Mouse (Mus musculus): Measurements from ENCODE around the gene Ccl25. TPM values are rescaled to one million over a fixed set of nuclear protein-coding genes. Genes with fewer than 3 reads are reported as not detected.
"Not testable (repeated sequence)": the region's sequence is repeated elsewhere in the genome, so short reads cannot be mapped to it uniquely, and the experiment has no call there.

Gene Ccl25
- total RNA-seq, 1 experiment from 2014 or later = 16.1 TPM

DNA sequence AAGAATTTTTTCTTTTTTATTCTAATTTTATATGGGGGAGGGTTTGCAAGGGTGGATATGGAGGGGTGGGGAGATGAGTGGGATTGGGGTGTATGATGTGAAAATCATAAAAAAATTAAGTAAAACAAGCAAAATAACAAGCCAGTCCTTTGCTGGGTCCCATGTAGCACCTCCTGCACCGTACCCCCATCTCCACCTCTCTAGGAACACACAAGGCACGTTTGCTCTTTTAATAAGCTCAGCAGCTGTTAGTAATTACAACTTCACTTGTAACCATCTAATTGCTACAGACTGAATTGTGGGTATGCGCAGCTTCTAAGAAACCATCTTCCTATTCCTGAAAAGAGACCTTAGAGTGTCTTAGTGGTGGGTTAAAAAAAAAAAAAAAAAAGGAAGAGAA is 15.2 kb downstream of the Ccl25 start:
- DNase-seq = no peak

DNA sequence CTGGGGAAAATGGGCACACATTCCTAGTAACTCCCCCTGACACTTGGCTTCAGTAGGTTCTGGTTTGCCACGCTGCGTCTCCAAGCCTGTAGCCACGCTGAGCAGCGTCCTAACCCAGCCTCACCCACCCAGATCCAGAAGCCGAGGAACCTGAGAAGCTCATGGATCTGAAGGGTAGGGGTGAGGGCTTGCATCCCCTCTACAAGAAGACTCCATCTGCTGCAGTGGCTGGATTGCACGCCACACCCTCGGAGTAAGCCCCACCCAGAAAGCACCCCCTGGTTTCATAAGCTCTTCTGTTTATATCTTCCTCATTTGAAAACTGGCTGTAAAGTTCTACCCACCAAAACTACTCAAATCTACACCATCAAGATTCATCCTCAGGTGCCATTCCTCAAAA is 22.7 kb downstream of the Ccl25 start:
- DNase-seq = no peak

DNA sequence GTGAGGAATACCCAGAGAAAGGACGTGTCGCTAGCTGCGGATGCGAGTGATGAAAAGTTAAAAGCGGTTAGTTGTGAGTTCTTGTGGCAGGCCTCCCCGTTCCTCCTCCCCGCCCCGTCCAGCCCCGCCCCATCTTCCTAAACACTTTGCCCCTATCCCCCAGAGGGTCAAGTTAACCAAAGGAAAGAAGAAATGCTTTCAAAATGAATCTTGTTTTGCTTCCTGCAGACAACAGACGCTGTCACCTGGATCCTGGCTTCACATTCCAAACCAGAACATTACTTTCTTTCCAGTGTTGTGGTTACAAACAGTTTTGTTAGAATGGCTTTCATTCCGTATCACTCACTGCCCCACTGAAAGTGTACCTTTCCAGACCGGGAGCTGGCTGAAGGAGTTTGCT is 23.3 kb downstream of the Ccl25 start:
- DNase-seq = no peak

DNA sequence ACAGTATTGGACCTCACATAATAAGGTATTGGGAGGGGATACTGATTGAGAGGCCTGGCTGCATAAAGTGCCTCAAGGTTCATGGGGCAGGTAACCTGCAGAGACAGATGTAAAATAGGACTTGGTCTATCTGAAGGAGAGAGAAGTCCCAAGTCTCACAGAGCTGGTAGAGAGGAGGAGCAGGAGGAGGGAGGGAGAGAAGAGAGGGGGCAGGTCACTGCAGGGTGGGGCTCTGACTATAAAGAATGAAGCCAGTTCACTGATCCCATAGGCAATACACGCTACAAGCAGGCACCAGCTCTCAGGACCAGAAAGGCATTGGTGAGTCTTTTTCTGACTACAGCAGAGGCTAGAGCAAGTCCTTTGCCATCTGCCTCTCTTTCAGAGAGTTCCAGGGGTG is 24.3 kb downstream of the Ccl25 start:
- DNase-seq = no peak

DNA sequence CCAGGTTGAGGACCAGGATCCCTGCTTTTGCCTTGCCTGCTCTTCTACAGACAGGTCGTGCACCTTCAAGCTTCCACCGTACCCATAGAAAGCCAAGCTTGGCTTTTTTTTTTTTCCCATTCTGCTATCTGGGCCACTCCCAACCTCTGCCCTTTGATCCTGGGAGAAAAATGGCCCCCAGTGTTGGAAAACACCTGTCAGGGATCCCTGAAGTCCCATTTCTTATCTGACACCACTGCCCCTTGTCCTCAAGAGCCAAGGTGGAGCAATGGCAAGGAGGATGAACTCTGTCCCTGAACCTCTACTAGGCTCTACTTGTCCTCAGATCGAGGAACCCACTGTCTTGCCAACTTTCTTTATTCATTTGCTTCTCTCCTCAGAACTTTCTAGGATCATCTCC is 25.6 kb downstream of the Ccl25 start:
- DNase-seq = no peak

DNA sequence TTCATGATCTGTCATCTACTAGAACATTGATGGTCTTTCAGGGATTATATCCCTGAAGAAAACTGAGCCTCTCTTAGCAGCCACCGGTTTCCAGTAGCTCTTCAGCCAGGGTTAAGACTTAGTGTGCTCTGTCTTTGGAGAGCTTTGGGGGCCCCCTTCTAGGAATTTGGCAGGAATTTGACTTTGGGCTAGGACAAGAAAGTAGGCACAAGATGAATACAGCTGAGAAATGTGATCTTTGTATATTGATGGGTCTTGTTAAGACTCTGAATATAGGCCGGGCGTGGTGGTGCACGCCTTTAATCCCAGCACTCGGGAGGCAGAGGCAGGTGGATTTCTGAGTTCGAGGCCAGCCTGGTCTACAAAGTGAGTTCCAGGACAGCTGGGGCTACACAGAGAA is 27.6 kb downstream of the Ccl25 start:
- not testable (repeated sequence) for DNase-seq

DNA sequence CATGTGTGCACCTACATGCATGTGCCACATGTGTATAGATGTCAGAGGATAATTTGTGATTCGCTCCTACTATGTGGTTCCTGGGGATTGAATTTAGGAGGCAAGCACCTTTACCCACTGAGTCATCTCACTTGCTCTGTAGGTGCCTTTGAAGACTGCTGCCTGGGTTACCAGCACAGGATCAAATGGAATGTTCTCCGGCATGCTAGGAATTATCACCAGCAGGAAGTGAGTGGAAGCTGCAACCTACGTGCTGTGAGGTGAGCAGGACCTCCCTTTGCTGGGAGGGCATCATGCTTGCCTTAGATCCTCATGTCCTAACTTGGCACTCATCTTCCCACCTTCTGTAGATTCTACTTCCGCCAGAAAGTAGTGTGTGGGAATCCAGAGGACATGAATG is 28.7 kb downstream of the Ccl25 start:
- DNase-seq = no peak

DNA sequence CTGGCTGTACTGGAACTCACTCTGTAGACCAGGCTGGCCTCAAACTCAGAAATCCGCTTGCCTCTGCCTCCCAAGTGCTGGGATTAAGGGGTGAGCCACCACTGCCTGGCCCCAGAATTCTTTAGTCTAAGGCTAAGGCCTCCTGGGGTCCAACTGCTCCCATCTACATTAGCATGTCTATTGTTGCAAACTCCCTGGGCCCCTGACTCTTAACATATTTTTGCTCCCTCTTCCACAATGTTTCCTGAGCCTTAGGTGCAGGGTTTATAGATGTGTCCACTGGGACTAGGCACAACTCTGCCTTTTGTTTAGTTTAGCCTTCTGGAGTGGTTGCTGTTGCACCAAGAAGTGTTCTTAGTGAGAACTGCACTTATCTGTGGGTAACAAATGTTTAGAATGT is 29.5 kb downstream of the Ccl25 start:
- DNase-seq = no peak

DNA sequence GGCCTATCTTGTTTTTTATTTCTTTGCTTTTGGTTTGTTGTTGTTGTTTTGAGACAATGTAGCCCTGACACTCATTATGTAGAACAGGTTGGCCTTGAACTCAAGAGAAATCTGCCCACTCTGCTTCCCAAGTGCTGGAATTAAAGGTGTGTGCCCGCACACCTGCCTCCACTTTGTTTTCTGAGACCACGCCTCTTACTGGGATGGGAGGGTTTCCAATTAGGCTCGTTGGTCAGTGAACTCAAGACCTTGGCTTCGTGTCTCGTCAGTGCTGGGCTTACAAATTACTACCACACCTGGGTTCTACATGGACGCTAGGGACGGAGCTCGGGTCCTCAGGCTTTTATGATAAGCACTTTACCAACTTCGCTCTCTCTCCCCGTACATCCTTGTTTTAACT is 30.4 kb downstream of the Ccl25 start:
- no peak for DNase-seq

DNA sequence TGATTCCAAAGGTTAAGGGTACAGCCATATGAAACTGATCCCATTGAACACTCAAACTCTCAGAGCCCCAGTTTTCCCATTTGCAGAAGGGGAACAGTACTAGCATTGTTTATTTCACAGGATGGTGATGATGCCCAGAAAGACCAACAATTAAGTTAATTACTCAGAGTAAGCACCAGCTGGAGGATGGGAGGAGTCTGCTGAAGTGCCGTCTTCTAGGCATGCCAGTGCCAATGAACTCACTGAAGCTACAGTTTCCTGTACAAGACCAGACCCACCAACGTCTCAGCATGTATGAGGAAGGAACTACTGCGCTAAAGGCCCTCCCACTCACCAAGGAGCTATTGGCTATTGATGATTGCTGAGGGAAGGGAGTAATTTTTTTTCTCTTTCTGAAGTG is 34.4 kb downstream of the Ccl25 start:
- DNase-seq = no peak

DNA sequence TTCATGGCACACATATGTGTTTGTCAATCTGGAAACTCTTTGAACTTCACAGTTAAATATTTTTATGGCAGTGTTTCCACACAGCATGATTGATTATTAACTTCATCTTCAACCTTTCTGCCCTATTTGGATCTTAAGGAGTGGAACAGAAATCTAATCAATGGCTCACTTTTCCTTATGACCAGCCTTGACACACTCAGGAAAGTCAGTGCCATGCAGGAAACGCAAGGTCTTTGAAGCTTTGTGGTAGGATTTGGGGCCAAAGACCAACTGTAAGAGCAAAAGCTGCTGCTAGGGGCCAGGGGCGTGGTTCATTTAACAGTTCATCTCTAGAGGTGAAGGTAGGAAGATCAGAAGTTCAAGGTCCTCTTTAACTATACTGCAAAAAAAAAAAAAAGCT is 35.9 kb downstream of the Ccl25 start:
- no peak for DNase-seq

DNA sequence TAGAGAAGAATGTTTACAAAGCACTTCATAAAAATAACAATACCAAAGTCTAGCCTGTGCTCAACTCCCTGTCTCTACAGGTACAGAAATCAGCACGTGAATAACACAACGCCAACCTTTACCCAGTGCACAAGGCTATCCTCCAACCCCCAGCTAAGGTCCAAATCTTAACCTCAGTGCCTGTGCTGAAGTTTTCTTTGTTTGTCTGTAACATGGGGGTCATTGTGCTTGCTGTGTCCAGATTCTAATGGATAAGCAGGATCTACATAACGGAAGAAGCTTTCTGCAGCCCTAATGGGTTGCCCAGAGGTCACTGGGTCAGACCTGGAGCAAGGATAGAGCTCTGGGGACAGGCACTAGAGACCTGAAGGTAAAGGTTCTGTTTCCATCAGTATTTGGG is 41.2 kb downstream of the Ccl25 start:
- no peak for DNase-seq

DNA sequence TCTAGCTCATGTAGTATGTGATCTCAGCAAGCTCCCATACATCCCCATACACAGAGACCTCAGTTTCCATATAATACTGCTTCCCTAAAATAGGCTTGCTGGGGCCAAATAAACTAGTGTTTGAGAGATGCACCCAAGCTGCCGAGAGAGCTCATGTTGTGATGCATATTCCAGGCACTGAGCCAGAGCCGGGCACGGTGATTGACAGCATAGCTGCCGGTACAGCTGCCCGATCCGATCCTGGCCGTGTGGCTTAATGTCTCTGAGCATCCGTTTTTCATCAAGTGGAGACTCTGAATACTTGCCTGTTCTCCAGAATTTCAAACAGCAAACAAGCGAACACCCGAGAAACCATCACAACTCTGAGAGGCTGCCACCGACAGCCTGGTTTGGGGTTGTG is 42.8 kb downstream of the Ccl25 start:
- DNase-seq = peak; percentile 67

DNA sequence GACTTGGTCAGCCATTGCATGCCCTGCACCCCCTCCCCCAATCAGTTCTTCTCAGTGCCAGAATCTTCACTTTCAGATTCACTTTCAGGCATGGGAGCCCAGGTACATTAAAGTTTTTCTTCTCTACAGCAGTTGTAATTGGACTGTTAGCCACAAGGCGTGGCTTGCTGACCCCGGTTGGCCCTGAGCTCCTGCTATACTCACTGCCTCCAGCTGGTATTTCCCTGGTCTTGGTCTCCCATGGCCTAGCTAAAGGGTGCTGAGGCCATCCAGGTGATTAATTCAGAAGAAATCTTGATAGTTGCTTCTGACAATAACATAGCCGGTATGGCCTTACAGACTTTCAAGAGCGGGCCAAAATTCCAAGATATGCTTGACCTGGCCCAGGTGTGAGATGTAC is 43.5 kb downstream of the Ccl25 start:
- no peak for DNase-seq

DNA sequence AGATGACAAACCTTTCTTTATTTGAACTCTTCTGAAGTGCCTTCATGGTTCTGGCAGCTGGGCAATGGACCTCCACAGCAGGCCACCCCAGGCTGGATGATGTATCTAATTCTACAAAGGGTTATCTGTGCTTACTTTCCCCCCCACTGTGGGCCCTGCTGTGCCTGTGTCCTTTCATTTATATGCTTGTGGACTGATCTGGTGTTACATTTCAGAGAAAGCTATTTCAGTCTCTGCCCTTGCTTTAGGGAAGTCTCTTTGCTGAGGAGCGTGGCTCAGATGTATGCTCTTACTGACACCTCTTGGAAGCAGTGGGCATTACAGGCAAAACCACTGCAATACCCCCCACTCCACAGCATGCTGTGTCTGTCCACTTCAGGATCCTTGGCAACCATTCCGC is 45.1 kb downstream of the Ccl25 start:
- DNase-seq = peak; percentile 26

DNA sequence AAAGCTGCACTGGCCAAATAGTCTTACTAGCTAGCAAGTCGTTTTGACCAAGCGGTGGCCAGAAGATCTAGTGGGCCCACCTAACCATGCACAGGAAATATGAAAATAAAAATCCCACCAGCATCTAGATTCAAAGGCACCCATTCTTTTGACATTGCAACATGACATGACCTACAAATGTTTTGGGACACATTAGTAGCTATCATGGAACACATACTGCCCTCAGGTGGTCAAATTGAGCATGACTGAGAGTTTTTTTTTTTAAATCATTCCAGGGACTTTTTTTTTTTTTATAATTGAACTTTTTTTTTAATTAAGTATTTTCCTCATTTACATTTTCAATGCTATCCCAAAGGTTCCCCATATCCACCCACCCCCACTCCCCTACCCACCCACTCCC is 47.6 kb downstream of the Ccl25 start:
- DNase-seq = no peak

DNA sequence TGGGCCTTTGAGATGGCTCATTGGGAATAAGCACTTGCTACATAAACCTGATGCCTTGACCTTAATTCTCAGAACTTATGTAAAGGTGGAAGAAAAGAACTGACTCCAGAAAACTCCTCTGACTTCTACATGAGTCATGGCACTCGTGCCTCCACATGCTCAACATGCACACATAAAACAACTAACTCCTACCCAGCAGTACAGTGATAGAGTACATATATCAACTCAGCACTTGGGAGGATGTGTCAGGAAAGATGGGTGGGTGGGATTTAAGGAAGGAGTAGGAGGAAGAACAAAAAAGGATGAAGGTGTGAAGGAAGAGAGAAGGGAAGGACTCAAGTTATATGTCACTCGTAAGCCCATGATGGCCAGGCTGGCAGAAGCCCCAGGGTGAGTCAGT is 76.4 kb downstream of the Ccl25 start:
- DNase-seq = no peak

DNA sequence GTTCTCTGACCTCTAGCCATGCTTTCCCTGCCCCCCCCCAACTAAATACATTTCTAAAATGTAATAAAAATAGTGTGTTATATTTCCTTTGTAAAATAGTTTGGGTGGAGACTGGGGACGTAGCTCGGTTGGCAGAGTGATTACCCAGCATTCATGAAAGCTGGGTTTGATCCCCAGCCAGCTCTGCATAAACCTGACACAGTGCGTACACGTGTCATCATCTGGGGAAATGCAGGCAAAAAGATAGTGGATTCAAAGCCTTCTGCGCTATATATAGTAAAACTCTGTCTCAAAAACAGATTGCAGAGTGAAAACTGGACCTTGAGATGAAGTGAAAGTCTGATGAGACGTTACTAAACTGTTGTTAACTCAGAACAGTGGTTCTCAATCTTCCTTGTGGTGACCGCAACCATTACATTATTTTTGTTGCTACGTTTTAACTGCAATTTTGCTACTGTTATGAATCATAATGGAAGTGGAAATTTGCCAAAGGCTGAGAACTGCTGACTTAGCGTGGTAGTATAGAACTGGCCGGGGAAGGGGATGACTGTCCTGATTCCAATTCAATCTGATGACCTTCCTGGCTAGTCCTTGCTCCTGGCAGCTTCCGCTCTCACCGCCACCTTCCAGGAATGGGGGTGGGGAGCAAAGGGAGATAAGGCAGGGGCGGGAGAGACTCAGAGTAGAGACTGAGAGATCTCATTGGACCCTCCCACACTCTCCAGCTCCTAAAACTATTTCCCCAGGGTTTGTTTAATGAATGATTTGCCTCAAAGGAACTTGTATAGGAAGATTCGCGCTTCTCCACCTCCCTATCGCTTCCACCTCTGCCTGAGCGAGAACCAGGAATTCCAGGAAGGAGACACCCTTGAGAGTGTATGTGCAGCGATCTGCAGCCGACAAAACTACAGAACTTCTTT is 79.2 kb downstream of the Ccl25 start:
- peak; percentile 48 for DNase-seq

DNA sequence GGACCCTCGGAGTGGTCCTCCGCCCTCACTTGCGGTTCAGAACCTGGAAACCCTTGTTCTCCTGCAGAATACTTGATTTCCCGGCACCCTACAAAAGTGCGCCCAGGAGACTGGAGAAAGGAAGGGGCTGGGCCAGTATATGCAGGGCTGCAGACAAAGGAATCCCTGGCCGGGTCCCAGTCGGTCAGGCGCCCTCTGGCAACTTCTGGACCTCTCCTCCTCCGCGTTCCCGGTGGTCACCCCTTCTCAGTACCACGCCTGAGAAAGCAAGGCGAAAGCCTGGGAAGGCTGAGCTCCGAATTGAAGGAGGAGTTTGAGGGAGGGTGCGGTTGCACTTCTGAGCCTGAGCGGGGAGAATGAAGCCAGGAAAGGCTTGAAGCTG is 79.9 kb downstream of the Ccl25 start:
- peak; percentile 36 for DNase-seq

DNA sequence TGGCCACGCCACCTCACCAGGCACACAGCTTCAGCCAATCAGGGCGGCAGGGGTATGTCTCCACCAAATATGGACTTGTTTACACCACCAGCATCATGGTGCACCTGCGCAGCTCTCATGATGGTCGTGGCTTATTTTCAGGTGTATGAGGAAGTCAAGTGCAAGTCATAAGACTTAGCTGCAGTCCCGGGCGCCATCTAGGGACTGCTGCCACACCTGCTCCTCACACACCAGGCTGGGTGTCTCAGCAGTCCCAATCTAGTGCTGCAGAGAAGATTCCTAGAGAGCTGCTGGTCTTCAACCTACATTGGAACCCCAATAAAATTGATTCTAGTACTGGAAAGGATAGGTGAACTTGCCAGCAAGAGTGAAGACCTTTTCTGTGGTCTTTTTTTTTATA is 83.4 kb downstream of the Ccl25 start:
- DNase-seq = not testable (repeated sequence)

All from adrenal gland, postnatal 14 days (tissue).